Comparison of ENCODE assay signal across 8 mouse cellular contexts in the genomic region with DNA sequence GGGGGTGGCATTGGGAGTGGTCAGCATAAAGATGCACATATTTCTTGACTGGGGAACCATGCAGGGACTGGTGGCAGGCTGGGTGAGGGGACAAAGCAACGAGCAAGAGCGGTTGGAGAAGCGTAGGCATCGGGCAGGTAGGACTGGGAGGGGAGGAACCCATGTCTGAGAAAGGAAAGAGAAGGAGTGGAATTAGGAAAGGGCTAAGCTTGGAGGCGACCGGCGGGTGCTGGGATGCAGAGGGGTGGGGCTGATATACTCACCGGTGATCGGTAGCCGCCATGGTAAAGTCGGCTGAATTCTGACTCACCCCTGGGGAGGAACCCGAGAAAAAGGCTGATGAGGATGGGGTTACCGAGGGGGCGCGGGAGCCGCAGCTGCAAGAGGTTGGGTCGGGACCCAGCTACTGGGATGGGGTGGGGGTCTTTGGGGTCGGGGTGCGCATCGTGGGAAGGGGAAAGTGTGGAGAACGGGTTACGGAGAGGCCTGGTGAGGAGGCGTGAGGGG. TPM values are rescaled to one million over a fixed set of nuclear protein-coding genes. Genes with fewer than 3 reads are reported as not detected.
DNase-seq lines count a peak whose midpoint lies in the region; ATAC-seq and TF ChIP-seq lines count a peak whose summit lies in the region.

TSS of gene Golga2 (plus strand) at position 51 of the 507 bp plus-strand sequence.

- H3K36me3 ChIP-seq in kidney, postnatal 0 days (ENCODE audit: insufficient read depth, low read length): peaks cover 9% of the 10 kb centered on the region; the same call in 1 of the 2 replicates
- H3K36me3 ChIP-seq in forebrain, embryonic 13.5 days (ENCODE audit: poor library complexity, severe bottlenecking): peaks cover 36% of the 10 kb centered on the region
- H3K36me3 ChIP-seq in hindbrain, embryonic 10.5 days: peaks cover 43% of the 10 kb centered on the region
- peaks cover 10% of the 10 kb centered on the region for H3K36me3 ChIP-seq in small intestine, adult 2 months (ENCODE audit: control insufficient read depth, insufficient read depth, low read length)

- H3K27me3 ChIP-seq in kidney, postnatal 0 days (ENCODE audit: insufficient read depth, low read length): no peaks in the 10 kb centered on the region
- no peaks in the 10 kb centered on the region for H3K27me3 ChIP-seq in forebrain, embryonic 13.5 days
- no peaks in the 10 kb centered on the region for H3K27me3 ChIP-seq in hindbrain, embryonic 10.5 days (ENCODE audit: insufficient read depth, poor library complexity, severe bottlenecking)
- no peaks in the 10 kb centered on the region for H3K27me3 ChIP-seq in small intestine, adult 2 months (ENCODE audit: control insufficient read depth, insufficient read depth, low read length)

- no peak for TF ChIP-seq CTCF in kidney, postnatal 0 days (IDR thresholded peaks at IDR 0.05; ENCODE audit: low read depth)
- no peak for TF ChIP-seq CTCF in small intestine, adult 2 months (IDR thresholded peaks at IDR 0.05; ENCODE audit: extremely low read depth, insufficient read length, insufficient replicate concordance, low read depth, low read length)

- H3K4me1 ChIP-seq in kidney, postnatal 0 days (replicated peaks; ENCODE audit: insufficient read depth, low read length): peaks cover 8% of the 10 kb centered on the region
- peaks cover 22% of the 10 kb centered on the region for H3K4me1 ChIP-seq in forebrain, embryonic 13.5 days
- H3K4me1 ChIP-seq in hindbrain, embryonic 10.5 days (replicated peaks): peaks cover 22% of the 10 kb centered on the region
- peaks cover 5% of the 10 kb centered on the region for H3K4me1 ChIP-seq in small intestine, adult 2 months (ENCODE audit: control insufficient read depth, insufficient read depth, insufficient read length, low read length)

- H3K9me3 ChIP-seq in kidney, postnatal 0 days (replicated peaks; ENCODE audit: low read length): no peaks in the 10 kb centered on the region
- no peaks in the 10 kb centered on the region for H3K9me3 ChIP-seq in forebrain, embryonic 13.5 days (replicated peaks)
- no peaks in the 10 kb centered on the region for H3K9me3 ChIP-seq in hindbrain, embryonic 10.5 days

- DNase-seq in kidney, postnatal 0 days (ENCODE audit: low spot score): peak; percentile 32
- DNase-seq in kidney, postnatal 25 days: no peak
- DNase-seq in T-cell, adult 2 months (ENCODE audit: low spot score): peak; percentile 12
- DNase-seq in hindbrain, embryonic 10.5 days (ENCODE audit: low spot score): peak; percentile 33
- peak; percentile 51 for DNase-seq in liver
- DNase-seq in frontal cortex, postnatal 25 days (ENCODE audit: low spot score in 2 of 2): no peak

- ATAC-seq in kidney, postnatal 0 days (replicated peaks; ENCODE audit: low FRiP score, low read depth): peak; percentile 12
- no peak for ATAC-seq in forebrain, embryonic 13.5 days

- H3K9ac ChIP-seq in kidney, postnatal 0 days (ENCODE audit: low read depth, low read length): peak within 1 kb of the TSS; percentile 91
- H3K9ac ChIP-seq in forebrain, embryonic 13.5 days: peak within 1 kb of the TSS; percentile 87

- under 1% methylated on average over 23 of the region's 23 CpGs for WGBS in kidney, postnatal 0 days
- 0% methylated on average over 23 of the region's 23 CpGs for WGBS in forebrain, embryonic 13.5 days
- under 1% methylated on average over 23 of the region's 23 CpGs for WGBS in hindbrain, embryonic 10.5 days
- WGBS in small intestine, adult 2 months: under 1% methylated on average over 23 of the region's 23 CpGs

- H3K4me2 ChIP-seq in kidney, postnatal 0 days (ENCODE audit: low read length): peak within 1 kb of the TSS; percentile 91
- peak within 1 kb of the TSS; percentile 96 for H3K4me2 ChIP-seq in forebrain, embryonic 13.5 days

- peak within 1 kb of the TSS; percentile 86 for H3K4me3 ChIP-seq in kidney, postnatal 0 days (replicated peaks; ENCODE audit: low read depth, low read length)
- H3K4me3 ChIP-seq in forebrain, embryonic 13.5 days: peak within 1 kb of the TSS; percentile 82
- H3K4me3 ChIP-seq in hindbrain, embryonic 10.5 days: peak within 1 kb of the TSS; percentile 99
- peak within 1 kb of the TSS; percentile 86 for H3K4me3 ChIP-seq in small intestine, adult 2 months (ENCODE audit: low read depth, low read length)

- no peak for TF ChIP-seq POLR2A in small intestine, adult 2 months (IDR thresholded peaks at IDR 0.05; ENCODE audit: low read depth, low read length)

- H3K27ac ChIP-seq in kidney, postnatal 0 days: peak within 1 kb of the TSS; percentile 89
- H3K27ac ChIP-seq in forebrain, embryonic 13.5 days: peak within 1 kb of the TSS; percentile 68; the same call in 1 of the 2 replicates
- peak within 1 kb of the TSS; percentile 96 for H3K27ac ChIP-seq in hindbrain, embryonic 10.5 days
- H3K27ac ChIP-seq in small intestine, adult 2 months (ENCODE audit: insufficient read depth, low read depth, low read length): no peak within 1 kb of the TSS

RNA-seq across cellular contexts. Expression of gene Golga2, which starts in this region (rescaled TPM):
- polyA plus RNA-seq in kidney, postnatal 0 days (2015; fragmentation: Nextera tagmentation; extraction: Ambion mirVana): 17.2 and 18.7 TPM in 2 replicates
- polyA plus RNA-seq in forebrain, embryonic 13.5 days (2015; fragmentation: Nextera tagmentation; extraction: Ambion mirVana): 20.5 and 23.4 TPM in 2 replicates
- 20.2 and 22.6 TPM in 2 replicates for polyA plus RNA-seq in hindbrain, embryonic 10.5 days (2016; fragmentation: Nextera tagmentation; extraction: Ambion mirVana)
- 21.7 and 37.4 TPM in 2 replicates for polyA plus RNA-seq in small intestine, adult 2 months (2012; rRNA removed)

Comparison
In these comparisons a context has a peak if more than half of its experiments do, and no peak if none do; other contexts are left out.
1. DNase-seq: peak in kidney, postnatal 0 days (single experiment), T-cell, adult 2 months (single experiment), hindbrain, embryonic 10.5 days (single experiment) and liver (single experiment); none in kidney, postnatal 25 days (0 of 2) and frontal cortex, postnatal 25 days (0 of 2).
2. Peak in every context shown above with its lines, with median percentiles within 50 percentile points of each other: H3K4me3 ChIP-seq.